Mouse (Mus musculus) adrenal gland, postnatal 14 days (tissue): Measurements from ENCODE around the gene Tdrd3. TPM values are rescaled to one million over a fixed set of nuclear protein-coding genes. Genes with fewer than 3 reads are reported as not detected.

Source experiments
- DNase-seq: peaks from one replicate; pipeline ENCODE4 v3.0.0; 2021; ENCODE audit warnings: mixed read lengths
- total RNA-seq: library from RNA; stranded (reverse); gene quantifications from 2 replicates; pipeline ENCODE4 v1.2.3, GENCODE M21; 2021

The Tdrd3 gene
- total RNA-seq, 1 experiment from 2014 or later: 31.6 TPM

DNA sequence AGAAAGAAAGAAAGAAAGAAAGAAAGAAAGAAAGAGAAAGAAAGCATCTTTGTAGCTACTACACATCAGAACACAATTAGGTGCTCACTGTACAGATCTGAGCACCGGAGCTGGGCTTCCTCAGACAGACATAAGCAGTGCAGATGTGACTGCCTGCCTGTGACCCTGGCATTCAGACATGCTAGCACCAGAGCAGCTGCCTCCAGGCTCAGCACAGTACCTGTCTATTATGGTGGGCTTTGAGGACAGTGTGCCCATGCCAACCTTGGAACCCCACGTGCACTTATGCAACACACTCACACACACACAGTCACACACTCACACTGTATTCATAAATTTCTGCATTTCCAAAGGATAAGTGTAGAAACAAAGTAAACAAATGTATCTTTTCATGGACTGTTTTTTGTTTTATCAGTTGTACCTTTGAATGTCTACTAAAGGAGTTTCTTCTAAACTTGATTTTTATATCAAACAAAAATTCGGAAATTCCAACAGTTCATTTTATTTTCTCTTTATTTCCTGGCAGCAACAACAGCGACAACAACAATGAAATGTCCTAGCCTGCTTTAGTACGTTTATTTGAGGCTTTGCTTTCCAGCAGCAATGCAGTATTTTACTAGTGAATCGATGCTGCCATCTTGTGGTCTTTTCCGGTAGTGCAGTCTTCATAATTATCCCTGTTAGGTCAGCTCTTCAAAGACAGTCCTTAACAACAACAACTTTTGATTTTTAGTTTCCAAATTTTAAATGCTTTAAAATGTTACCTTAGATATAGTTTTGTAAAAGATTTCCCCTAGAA lies 35.4 kb downstream of the Tdrd3 start:
- DNase-seq: peak; percentile 75

DNA sequence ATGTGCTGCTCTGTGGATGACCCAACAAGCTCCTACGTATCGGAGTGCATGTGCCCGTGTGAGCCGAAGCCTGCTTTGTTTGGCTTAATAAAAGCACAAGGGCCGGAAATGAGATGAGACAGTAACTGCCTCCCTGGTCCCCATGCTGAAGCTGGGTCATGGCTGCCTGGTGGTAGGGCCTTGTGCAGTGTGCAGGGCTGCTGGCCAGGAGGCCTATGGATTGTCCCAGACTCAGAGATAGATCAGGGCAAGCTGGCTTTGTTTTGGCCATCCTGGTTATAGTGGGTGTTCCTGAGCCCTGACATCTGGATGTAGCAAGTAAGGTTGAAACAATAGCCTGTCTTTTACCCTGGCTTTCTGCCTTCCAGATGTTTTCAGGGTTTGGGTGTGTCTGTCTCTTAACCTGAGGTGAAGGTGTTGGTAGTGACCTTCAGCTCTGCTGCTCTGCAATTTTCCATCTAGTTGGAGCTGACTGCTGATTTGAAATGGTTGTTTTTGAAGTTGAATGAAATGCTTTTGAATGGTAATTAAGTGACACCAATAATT lies 39.3 kb downstream of the Tdrd3 start:
- DNase-seq: no peak

DNA sequence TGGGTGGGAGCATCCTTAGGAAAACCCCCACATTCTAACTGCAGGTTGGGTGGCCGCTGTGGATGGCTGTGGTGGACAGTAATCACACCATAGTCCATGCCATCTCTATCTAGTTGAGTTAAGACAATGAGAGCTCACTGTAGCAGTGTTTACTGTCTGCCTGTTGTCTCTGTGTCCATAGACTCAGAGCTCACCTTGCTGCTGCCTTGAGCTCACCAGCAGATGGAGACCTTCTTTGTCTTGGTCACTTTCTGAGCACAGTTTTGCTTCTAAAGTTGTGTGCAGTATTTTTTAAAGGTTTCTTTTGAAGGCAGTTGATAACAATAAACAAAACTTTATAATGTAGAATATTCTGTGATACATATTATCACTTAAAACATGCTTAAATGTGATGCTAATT lies 43.3 kb downstream of the Tdrd3 start:
- DNase-seq: no peak

DNA sequence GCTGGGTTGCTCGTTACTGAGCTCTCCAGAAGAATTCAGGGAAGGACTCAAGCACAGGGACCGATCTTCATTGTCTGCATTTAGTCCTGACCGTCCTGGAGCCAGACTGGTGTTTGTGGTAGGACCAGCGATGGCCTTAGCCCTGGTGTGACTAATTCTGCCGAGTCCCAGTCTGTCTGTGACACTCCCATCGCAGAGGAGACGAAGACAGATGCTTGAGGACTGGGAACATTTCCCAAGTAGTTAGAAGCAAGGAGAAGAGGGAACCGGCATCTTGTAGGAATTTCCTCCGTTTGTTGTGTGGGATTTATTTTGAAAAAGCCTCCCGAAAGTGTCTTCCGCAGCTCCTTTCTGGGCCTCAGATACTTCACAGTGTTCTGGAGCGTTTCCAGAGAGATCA lies 45.1 kb downstream of the Tdrd3 start:
- no peak for DNase-seq

DNA sequence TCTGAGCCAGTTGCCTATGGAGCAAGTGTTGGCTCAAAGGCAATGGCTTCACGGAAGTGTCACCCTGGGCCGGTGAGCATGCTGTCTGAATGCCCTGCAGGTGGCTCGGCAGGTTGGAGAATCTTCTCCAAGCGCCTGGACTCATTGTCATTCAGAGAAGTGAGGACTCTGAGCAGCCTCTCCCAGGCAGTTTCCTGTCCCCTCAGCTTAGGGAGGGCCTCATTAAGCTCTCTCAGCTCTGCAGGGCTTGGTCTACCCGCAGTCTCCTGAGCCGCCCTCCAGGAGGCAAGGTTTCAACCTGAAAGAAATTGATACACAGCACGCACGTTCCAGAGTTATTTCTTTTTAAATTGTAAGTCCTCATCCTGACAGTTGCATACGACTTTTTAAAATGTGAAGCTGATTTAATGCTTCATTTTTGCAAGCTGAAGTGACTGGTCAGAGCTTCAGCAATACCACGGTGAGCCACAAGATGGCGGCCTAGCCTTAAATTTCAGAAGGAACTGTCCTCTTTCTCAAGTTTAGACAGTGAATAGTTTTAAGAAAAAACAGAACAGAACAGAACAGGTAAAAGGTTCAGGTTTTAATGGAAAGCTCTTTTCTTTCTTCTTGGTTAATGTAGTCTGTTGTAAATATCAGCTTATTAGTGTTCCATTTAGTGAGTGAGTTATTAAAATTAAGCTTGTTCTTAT lies 47.7 kb downstream of the Tdrd3 start:
- peak; percentile 85 for DNase-seq

DNA sequence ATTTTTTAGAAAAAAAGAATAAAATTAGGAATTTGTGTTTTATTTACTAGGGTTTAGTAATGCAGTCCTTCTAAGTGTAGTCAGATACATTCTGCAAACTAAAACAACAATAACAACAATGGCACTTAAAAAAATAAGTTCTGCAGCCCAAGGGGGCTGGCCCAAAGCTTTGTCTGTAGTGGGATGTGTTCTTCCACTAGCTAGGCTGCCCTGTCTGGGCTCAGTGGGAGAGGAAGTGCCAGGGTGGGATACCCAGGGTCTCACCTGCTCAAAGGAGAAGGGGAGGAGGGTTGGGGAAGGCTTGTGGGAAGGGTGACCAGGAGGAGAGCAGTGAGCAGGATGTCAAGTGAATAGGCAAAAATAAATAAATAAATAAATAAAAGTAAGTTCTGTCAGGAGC lies 48.2 kb downstream of the Tdrd3 start:
- DNase-seq: no peak

DNA sequence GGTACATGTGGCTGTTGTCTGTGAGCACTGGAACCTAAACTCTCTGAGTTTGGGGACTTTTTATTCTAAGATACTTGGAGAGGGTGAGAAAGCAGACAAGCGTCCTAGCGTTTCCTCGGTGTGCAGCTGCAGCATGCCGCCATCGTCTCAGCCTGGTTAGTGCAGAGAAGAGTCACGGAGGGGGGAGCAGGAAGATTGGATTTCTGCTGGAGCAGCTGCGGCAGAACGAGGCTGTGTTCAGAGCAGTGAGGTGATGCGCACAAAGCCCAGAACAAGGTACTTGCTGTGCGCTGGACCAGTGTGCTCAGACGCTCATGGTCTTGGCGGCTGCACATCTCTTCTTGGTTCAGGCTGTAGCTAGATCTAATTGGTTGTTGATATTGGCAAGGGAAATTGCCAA lies 51.1 kb downstream of the Tdrd3 start:
- no peak for DNase-seq

DNA sequence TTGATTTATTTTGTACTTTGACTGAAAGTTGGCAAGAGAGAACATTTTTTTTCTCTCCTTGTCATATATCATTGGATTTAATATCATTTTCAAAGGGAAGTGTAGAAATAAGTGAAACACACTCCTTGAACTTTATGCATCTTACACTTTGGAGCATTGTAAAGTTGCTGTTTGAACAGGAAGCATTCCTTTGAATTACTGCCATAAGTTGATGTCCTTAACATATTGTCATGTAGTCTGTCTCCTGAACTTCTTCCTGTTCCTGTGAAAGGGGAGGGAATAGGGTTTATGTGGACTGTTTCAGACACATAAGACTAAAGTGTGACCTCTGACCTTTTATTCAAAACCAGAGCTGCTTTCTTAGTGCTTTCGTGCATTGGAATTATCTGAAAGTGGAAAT lies 55.1 kb downstream of the Tdrd3 start:
- DNase-seq: no peak

DNA sequence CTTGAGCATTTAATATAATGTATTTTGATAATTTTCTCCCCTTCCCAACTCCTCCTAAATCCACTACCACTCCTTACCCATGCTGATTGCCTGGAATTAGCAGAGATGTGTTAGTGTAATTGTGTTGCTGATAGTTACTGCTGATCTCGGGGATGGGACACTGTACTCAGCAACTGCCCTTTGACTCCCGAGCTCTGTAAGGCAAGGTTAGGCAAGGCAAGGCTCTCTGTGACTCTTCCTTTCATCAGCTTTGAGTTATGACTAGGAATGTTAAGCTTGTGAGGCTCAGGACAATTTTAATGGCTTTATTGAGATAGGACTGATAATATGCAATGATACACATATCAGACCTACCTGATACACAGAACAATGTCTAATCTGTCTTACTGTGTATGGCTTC lies 56.3 kb downstream of the Tdrd3 start:
- no peak for DNase-seq

DNA sequence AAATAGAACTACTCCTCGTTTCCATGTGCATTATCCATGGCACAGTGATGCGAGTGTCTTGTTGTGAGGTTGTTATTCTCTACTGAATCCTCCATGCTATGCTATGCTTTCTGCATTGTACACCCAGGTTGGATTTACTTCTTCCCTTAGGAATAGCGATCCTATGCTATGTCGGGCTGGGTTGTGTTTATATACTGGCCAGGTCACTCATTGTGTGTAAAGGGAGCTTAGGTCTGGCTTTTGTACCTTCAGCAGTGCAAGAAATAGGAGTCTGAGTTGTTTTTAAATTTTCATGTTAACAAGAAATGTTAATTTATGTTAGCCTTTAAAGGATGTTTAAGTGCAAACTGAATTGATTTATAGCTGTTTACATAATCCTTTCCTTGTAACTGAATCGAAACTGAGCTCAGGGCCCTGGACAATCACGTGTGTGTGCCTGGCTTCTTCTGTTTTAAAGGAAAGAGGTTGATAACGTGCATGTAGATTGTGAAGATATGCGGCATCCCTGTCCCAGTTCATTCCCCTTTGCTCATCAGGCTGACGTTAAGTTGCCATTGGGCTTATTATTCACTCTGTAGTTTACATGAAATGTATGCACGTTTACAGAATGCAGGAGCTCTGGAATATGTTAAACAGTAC lies 59.4 kb downstream of the Tdrd3 start:
- DNase-seq: no peak

DNA sequence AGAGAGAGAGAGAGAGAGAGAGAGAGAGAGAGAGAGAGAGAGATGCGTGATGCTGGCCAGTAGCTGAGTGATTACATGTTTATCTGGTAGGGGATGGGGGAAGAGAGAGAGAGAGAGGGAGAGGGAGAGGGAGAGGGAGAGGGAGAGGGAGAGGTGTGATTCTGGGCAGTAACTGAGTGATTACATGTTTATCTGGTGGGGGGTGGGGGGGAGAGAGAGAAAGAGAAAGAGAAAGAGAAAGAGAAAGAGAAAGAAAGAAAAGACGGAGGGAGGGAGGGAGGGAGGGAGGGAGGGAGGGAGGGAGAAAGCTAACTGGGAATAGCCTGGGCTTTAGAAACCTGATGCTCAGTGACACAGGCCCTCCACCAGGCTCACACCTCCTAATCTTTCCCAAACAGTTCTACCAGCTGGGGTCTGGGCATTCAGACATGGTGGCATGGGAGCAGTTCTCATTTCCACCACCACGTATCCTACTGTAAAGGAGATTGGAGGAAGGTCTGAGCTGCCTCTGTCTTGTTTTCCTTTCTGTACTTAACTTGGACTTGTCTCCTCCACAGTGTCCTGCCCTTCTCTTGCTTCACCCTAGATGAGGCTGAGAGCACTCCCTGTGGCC lies 62.0 kb downstream of the Tdrd3 start:
- peak; percentile 12 for DNase-seq

DNA sequence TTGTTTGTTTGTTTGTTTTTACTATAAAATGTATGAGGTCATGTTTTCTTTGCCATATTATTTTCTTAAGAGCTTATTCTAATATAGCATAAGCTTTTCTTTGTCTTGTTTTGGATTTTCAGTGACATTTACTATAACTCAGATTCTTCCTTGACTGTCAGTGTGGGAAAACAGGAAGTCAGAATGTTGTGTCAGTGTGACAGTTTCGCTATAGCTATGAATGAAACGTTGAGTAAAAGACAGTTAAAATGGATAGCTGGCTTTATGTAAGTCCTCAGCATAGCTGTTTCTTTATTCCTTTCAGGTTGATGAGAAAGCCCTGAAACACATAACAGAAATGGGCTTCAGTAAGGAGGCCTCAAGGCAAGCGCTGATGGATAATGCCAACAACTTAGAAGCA lies 69.4 kb downstream of the Tdrd3 start:
- DNase-seq: no peak

DNA sequence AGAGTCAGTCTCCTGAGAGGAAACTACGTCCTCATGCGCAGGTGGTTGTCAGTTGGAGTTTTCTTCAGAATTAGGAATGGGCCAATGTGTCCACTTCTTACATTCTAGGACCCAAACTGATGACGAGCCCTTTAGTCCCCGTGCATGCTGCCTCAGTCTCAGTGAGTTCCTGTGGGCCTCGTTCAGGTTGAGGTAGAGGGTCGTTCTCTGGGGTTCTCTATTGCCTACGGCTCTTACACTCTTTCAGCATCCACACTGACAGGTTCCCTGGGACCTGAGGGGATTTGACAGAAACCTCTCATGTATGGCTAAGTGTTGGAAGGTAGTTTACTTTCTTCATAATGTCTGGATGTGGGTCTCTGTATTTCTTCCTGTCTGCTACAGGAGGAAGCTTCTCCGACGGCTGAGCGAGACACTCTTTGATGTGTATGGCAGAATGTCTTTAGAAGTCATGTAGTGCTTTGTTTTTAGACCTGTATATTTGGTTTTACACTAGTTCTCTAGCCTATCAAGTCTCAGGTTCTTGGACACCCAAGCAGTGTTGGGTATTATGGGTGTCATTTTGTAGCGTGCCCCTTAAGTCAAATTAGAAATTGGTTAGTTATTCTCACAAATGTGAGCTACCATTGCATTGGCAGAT lies 81.6 kb downstream of the Tdrd3 start:
- DNase-seq: no peak

DNA sequence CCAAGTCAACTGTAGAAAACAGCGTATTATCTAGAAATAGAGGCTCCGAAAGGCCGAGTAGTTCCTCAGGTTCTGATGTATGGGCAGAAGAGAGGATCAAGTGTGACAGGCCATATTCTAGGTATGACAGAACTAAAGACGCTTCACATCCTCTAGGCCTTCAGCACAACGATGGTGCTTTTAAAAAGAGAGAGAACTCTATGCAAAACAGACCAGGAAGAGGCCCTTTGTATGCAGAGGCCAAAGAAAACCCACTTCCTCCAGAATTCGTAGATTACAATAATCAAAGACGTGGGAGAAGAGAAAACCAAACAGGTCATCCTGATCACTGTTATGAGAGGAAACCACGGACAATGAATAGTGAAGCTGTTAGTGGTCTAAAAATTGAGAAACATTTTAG lies 89.5 kb downstream of the Tdrd3 start:
- no peak for DNase-seq

DNA sequence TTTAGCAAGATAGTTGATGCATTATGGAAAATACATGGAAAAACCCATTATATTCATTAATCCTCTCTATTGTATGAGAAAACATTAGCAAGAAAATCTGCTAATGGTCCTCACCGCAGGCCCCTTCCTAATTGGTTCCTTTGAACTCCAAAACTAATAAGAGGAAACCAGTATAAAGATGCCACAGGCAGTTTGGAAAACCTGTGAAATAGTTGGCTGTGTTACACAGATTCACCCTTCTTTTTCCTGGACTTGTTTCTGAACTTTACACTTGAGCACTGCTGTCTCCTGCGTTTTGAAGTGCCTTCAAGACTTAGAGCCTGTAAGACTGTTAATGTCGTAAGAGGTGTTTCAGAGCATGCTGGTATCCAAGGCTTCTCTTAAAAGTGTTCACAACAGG lies 98.8 kb downstream of the Tdrd3 start:
- DNase-seq: no peak

DNA sequence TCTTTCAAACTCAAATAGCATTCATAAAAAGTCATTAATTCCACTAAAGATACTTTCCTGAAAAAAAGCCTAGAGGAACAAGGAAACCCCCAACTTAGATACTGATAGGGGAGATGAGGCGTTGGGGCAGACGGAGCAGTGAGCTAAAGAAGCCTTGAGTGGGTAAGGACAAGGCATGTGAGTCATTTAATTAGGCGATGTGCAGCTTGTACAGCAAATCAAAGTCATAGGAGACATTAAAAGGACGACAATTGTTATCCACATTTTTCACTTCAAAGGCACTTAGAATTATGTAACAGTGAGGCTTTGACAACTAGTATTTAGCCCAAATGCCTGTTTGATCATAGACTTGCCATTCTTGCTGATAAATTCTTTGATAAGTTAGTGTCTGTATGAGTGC lies 100.9 kb downstream of the Tdrd3 start:
- no peak for DNase-seq

DNA sequence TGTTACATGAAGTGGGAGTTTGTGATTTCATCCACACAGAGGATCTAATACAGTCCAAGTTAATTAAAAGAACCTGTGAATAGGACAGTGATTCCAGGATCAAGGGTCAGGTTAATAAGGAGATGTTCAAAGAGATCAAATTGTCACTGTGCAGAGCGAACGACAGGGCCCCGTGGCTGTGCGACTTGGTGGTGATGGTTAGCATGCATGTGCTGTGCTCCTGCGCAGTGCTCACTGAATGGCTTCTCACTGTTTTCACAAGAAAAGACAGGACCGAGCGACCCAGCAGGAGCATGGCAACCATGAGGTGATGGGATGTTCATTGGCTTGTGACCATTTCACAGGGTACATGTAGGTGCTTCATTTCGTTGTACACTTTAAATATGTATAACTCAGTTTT lies 115.4 kb downstream of the Tdrd3 start:
- no peak for DNase-seq

DNA sequence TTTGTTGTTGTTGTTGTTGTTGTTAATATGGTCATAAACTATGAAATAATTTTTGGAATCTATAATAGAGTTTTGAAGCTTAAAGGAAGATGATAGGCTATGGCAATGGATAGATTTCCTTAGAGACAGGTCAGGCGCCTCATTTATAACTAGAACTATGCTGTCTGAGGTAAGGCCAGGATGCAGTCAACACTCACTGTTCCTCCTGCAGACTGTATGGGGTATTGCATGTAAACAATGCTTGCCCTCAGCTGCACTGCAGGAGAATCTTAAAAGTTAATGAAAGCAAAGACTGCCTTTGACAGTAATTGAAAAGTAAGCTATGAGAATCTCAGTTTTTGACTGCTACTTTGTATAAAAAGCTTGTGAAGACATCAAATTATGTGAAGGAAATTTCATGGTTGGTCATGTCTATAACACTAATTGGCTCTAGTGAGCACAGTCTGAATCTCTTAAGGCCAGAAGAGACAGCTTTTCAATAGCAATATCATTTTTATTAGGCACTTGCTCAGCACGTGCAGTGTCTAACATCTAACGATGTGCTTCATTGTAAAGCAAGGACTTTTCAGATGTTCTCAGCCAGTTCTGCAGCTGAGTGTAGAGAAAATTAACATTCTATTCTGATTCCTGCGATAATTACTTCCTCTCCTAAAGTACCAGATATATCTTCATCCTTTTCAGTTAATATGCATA lies 120.8 kb downstream of the Tdrd3 start:
- DNase-seq: no peak

DNA sequence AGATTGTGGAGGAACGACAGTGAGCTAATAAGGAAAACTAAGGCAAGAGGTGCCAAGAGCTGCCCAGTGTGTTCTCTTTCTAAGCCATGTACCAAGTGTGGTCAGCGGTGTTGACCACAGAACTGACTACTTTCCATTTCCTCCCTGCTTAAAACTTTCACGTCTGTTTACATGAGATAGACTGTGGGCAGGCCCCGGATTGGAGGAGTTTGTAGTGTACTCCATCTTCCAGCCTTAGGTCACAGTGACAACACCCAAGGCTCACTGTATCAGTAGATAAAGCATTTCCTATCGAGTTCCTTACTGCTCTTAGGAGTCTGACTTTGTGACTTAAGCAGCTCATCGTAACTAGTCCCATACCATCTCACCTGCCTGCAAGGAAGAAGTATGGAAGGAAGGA lies 133.5 kb downstream of the Tdrd3 start:
- DNase-seq: no peak

DNA sequence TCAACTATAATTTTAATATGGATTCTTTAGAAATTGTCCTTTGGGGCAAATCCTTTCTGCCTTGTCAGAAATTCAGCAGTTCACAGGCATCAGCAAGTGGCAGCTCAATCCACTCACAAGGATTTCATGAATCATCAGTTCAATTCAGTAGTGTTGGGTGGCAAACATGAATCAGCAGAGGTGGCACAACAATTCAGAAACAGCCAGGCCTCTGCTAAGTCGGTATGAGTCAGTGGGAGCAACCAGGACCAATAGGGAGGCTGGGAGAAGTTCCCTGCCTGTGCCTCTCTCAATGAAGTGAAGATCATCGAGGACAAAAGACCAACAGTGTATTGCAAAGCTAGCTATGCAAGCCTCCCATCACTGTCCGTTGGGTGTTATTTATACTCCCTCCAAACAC lies 135.8 kb downstream of the Tdrd3 start:
- peak; percentile 14 for DNase-seq

DNA sequence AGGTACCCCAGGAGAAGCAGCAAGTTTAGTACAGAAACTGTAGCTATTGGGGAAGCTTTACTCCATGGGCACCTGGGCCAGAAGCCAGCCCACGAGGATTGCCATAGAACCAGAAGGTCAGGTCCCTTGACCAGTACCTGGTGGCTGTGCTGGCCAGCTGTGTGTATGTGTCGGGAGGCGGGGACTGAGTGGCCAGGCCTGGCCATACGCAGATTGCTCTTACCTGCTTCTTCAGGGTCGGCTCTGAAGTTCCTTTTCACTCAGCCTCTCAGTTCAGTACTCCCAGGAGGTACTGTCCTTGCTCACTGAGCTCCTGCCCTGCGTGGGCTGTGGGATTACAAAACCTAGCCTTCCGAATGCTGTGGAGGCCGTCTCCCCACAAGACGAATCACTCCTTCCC lies 147.4 kb downstream of the Tdrd3 start:
- DNase-seq: peak; percentile 43

DNA sequence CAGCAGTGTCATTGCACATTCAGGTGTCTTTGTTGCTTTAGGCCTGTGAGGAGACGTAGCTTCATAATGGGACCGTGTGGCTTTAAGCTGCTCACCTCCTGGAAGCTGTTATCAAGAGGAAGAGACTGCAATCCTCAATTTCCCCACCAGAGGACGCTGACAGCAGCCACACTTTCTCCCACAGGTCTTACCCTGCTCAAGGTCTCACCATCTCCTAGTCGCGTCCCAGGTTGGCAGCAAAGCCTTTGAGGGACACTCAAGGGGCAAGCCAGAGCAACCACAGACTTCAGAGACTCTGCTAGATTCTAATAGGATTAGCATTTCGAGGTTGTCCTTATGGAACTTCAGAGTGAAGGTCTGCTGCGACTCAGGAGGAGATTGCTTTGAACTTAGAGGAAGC lies 149.8 kb downstream of the Tdrd3 start:
- DNase-seq: peak; percentile 45
